In genomic region chr11:113735151-113735550, GRCm38 (mm10) we compare ENCODE assay signal across 13 mouse cellular contexts. TPM values are rescaled to one million over a fixed set of nuclear protein-coding genes. Genes with fewer than 3 reads are reported as not detected.
A peak's percentile ranks its signal among the peaks of the same experiment; 100 is the strongest.
DNase-seq lines count a peak whose midpoint lies in the region; ATAC-seq and TF ChIP-seq lines count a peak whose summit lies in the region.
"Had no signal": no experiment of that assay in that cellular context is flagged by ENCODE, and none has a peak within 500 bp of the region (broad histone marks: within the 10 kb centered on the region; RNA-seq: fewer than 3 reads in every experiment).

No protein-coding gene starts in this region.

- no peak overlapping the region for H3K4me3 ChIP-seq in gastrocnemius, adult 2 months
- H3K4me3 ChIP-seq in lung, embryonic 14.5 days (ENCODE audit: low read depth, low read length) = no peak overlapping the region
- H3K4me3 ChIP-seq in hindbrain, embryonic 10.5 days = no peak overlapping the region
- H3K4me3 ChIP-seq: erythroblast, embryonic 14.5 days had no signal

- H3K9me3 ChIP-seq in lung, embryonic 14.5 days (ENCODE audit: low read depth, low read length) = no peaks in the 10 kb centered on the region
- no peaks in the 10 kb centered on the region for H3K9me3 ChIP-seq in hindbrain, embryonic 10.5 days

- no peak overlapping the region for H3K9ac ChIP-seq in lung, embryonic 14.5 days

- H3K36me3 ChIP-seq in lung, embryonic 14.5 days (ENCODE audit: insufficient read depth) = peaks cover 31% of the 10 kb centered on the region
- peaks cover 89% of the 10 kb centered on the region for H3K36me3 ChIP-seq in hindbrain, embryonic 10.5 days

- ATAC-seq in lung, embryonic 14.5 days (ENCODE audit: insufficient read depth) = no peak

- no peak overlapping the region for H3K4me2 ChIP-seq in lung, embryonic 14.5 days

- no peak for DNase-seq in gastrocnemius, adult 2 months
- no peak for DNase-seq in gastrocnemius, adult 8-10 months (ENCODE audit: low spot score in 2 of 2)
- DNase-seq in lung, embryonic 14.5 days = no peak
- DNase-seq in lung, adult 18-20 months = no peak
- peak; percentile 42 to 47 for DNase-seq in kidney, postnatal 36 days
- DNase-seq in yolk sac, embryonic 10.5 days (ENCODE audit: low spot score) = peak; percentile 78
- DNase-seq in hindbrain, embryonic 10.5 days (ENCODE audit: low spot score) = no peak
- DNase-seq in embryo, embryonic 10 days (ENCODE audit: low spot score) = no peak
- DNase-seq: right cerebral cortex, postnatal 14 days had no signal

- intact Hi-C loops in gastrocnemius, adult 2 months (cut with DNase I) = no loop called here

- no peak for TF ChIP-seq CTCF in gastrocnemius, adult 2 months (IDR thresholded peaks at IDR 0.05)
- no peak for TF ChIP-seq CTCF in lung, embryonic 14.5 days (IDR thresholded peaks at IDR 0.05; ENCODE audit: low read depth)

- H3K27me3 ChIP-seq in lung, embryonic 14.5 days (ENCODE audit: insufficient read depth, low read length) = no peaks in the 10 kb centered on the region
- H3K27me3 ChIP-seq in hindbrain, embryonic 10.5 days (ENCODE audit: insufficient read depth, poor library complexity, severe bottlenecking) = no peaks in the 10 kb centered on the region

- 51% methylated on average over 6 of the region's 6 CpGs for WGBS in lung, embryonic 14.5 days
- WGBS in hindbrain, embryonic 10.5 days = 75% methylated on average over 6 of the region's 6 CpGs

- peaks cover 39% of the 10 kb centered on the region for H3K4me1 ChIP-seq in lung, embryonic 14.5 days (ENCODE audit: insufficient read depth)
- H3K4me1 ChIP-seq in hindbrain, embryonic 10.5 days (replicated peaks) = peaks cover 91% of the 10 kb centered on the region

- H3K27ac ChIP-seq in gastrocnemius, adult 2 months = peak overlapping the region; percentile 53
- peak overlapping the region; percentile 75; the same call in 1 of the 2 replicates for H3K27ac ChIP-seq in lung, embryonic 14.5 days (ENCODE audit: low read depth)
- no peak overlapping the region for H3K27ac ChIP-seq in hindbrain, embryonic 10.5 days
- H3K27ac ChIP-seq: macrophage had no signal

RNA-seq across cellular contexts. Expression of gene Cdc42ep4, which starts 16.5 kb away (rescaled TPM):
- 1 to 10 TPM; 5.2 to 9.1 TPM for total RNA-seq in gastrocnemius, adult 2 months (2021)
- 1 to 10 TPM; 2.8 to 6.4 (median 5.0) TPM for total RNA-seq in gastrocnemius, adult 8-10 months (2022)
- polyA plus RNA-seq in lung, embryonic 14.5 days (2014; fragmentation: Nextera tagmentation; extraction: Ambion mirVana) = 86.6 and 86.9 TPM in 2 replicates
- polyA plus RNA-seq in hindbrain, embryonic 10.5 days (2016; fragmentation: Nextera tagmentation; extraction: Ambion mirVana) = 114 and 120 TPM in 2 replicates

RNA-seq across cellular contexts. Expression of gene Cpsf4l, which starts 25.3 kb away (rescaled TPM):
- total RNA-seq in gastrocnemius, adult 2 months (2021) = not detected
- not detected for total RNA-seq in gastrocnemius, adult 8-10 months (2022)
- 0.35 and 0.59 TPM in 2 replicates for polyA plus RNA-seq in lung, embryonic 14.5 days (2014; fragmentation: Nextera tagmentation; extraction: Ambion mirVana)
- 0.47 and 1.1 TPM in 2 replicates for polyA plus RNA-seq in hindbrain, embryonic 10.5 days (2016; fragmentation: Nextera tagmentation; extraction: Ambion mirVana)
- total RNA-seq: hematopoietic stem cell, adult 5-6 weeks; neutrophil, adult 5-6 weeks had no signal
- polyA plus RNA-seq: erythroblast, embryonic 14.5 days; macrophage had no signal

RNA-seq across cellular contexts. Expression of gene D11Wsu47e, which starts 50.9 kb away (rescaled TPM):
- 1 to 10 TPM; 4.5 to 6.3 TPM for total RNA-seq in gastrocnemius, adult 2 months (2021)
- 1 to 10 TPM; 3.3 to 5.0 (median 4.4) TPM for total RNA-seq in gastrocnemius, adult 8-10 months (2022)
- polyA plus RNA-seq in lung, embryonic 14.5 days (2014; fragmentation: Nextera tagmentation; extraction: Ambion mirVana) = 20.9 and 22.9 TPM in 2 replicates
- 25.8 and 27.3 TPM in 2 replicates for polyA plus RNA-seq in hindbrain, embryonic 10.5 days (2016; fragmentation: Nextera tagmentation; extraction: Ambion mirVana)

RNA-seq across cellular contexts. Expression of gene Fam104a, which starts 51.2 kb away (rescaled TPM):
- total RNA-seq in gastrocnemius, adult 2 months (2021) = 10 to 100 TPM; 29.0 to 33.0 TPM
- total RNA-seq in gastrocnemius, adult 8-10 months (2022) = 10 to 100 TPM; 30.8 to 41.7 (median 36.1) TPM
- 46.6 and 52.0 TPM in 2 replicates for polyA plus RNA-seq in lung, embryonic 14.5 days (2014; fragmentation: Nextera tagmentation; extraction: Ambion mirVana)
- polyA plus RNA-seq in hindbrain, embryonic 10.5 days (2016; fragmentation: Nextera tagmentation; extraction: Ambion mirVana) = 58.8 TPM in 2 replicates

Comparison
In these comparisons a context has a peak if more than half of its experiments do, and no peak if none do; other contexts are left out.
1. DNase-seq: peak in kidney, postnatal 36 days (2 of 2) and yolk sac, embryonic 10.5 days (single experiment); none in gastrocnemius, adult 2 months (single experiment), gastrocnemius, adult 8-10 months (0 of 2), lung, embryonic 14.5 days (single experiment), lung, adult 18-20 months (0 of 2), hindbrain, embryonic 10.5 days (single experiment) and embryo, embryonic 10 days (single experiment).